Mouse (Mus musculus) heart, embryonic 10.5 days (tissue): ENCODE measurements around the gene Tmx2. TPM values are rescaled to one million over a fixed set of nuclear protein-coding genes. Genes with fewer than 3 reads are reported as not detected.

ENCODE experiments used
- DNase-seq: peaks from one replicate; pipeline ENCODE4 v3.0.0-alpha.2; 2017; ENCODE audit warnings: low spot score
- H3K27ac ChIP-seq: fragments of 300-500 bp; sonication (generic); 2 replicates; pipeline ENCODE4 v1.5.1; 2016; ENCODE audit warnings: mild to moderate bottlenecking
- H3K27me3 ChIP-seq: fragments of 300-500 bp; sonication (generic); 2 replicates; pipeline ENCODE4 v1.6.1; 2016; ENCODE audit warnings: mild to moderate bottlenecking; ENCODE audit not compliant: poor library complexity, insufficient read depth, severe bottlenecking
- H3K36me3 ChIP-seq: fragments of 300-500 bp; sonication (generic); 2 replicates; pipeline ENCODE4 v1.6.1; 2016; ENCODE audit warnings: mild to moderate bottlenecking, moderate library complexity
- H3K4me1 ChIP-seq: fragments of 300-500 bp; sonication (generic); 2 replicates; pipeline ENCODE4 v1.6.1; 2016; ENCODE audit warnings: mild to moderate bottlenecking
- H3K4me3 ChIP-seq: fragments of 300-500 bp; sonication (generic); 2 replicates; pipeline ENCODE4 v1.5.1; 2016; ENCODE audit warnings: mild to moderate bottlenecking, moderate library complexity
- H3K9me3 ChIP-seq: fragments of 300-500 bp; sonication (generic); 2 replicates; pipeline ENCODE4 v1.6.1; 2016; ENCODE audit warnings: mild to moderate bottlenecking, moderate library complexity
- WGBS: fragments of 180-500 bp; shearing (Covaris S2); methylation state at CpG from one replicate; pipeline ENCODE4 v1.1.7; 2016; 5-methylcytosine and 5-hydroxymethylcytosine counted together
- polyA plus RNA-seq: library from polyadenylated mRNA; unstranded; fragments of >200 nt; fragmentation: Nextera tagmentation; extraction: Ambion mirVana; gene quantifications from 2 replicates; pipeline ENCODE4 v1.2.1, GENCODE M21; 2016

The Tmx2 gene
- polyA plus RNA-seq, 1 experiment from 2014 or later: 172 TPM

- H3K4me1 ChIP-seq: peaks cover 38% of the 10 kb centered on the region
- H3K4me3 ChIP-seq: no peak overlapping the region
- no peak overlapping the region for H3K27ac ChIP-seq
- 68% methylated on average over 1 of the region's 1 CpGs for WGBS
- H3K27me3 ChIP-seq: no peaks in the 10 kb centered on the region
- peaks cover 9% of the 10 kb centered on the region; the same call in 1 of the 2 replicates for H3K36me3 ChIP-seq
- DNase-seq: peak; percentile 27
- H3K9me3 ChIP-seq: no peaks in the 10 kb centered on the region
These were observed 32.8 kb downstream of the Tmx2 start for GRCm38 (mm10) chr2:84646138-84646537.

GRCm38 (mm10) chr2:84640833-84641232 lies 38.1 kb downstream of the Tmx2 start:
- H3K27me3 ChIP-seq: no peaks in the 10 kb centered on the region
- H3K36me3 ChIP-seq: peaks cover 9% of the 10 kb centered on the region; the same call in 1 of the 2 replicates
- H3K4me3 ChIP-seq: no peak overlapping the region
- no peak for DNase-seq
- no peak overlapping the region for H3K27ac ChIP-seq
- no peaks in the 10 kb centered on the region for H3K9me3 ChIP-seq
- peaks cover 73% of the 10 kb centered on the region for H3K4me1 ChIP-seq

- peak; percentile 16 for DNase-seq
- peak overlapping the region; percentile 38 for H3K4me3 ChIP-seq
- whole genome bisulfite sequencing: 42% methylated on average over 5 of the region's 5 CpGs
- peaks cover 5% of the 10 kb centered on the region; the same call in 1 of the 2 replicates for H3K36me3 ChIP-seq
- H3K9me3 ChIP-seq: no peaks in the 10 kb centered on the region
- H3K27ac ChIP-seq: peak overlapping the region; percentile 92
- H3K27me3 ChIP-seq: no peaks in the 10 kb centered on the region
- H3K4me1 ChIP-seq: peaks cover 89% of the 10 kb centered on the region
These were observed 40.3 kb downstream of the Tmx2 start for GRCm38 (mm10) chr2:84638428-84639220.

- Histone ChIP-seq H3K27ac (peak overlapping the region; percentile 92), H3K4me3 (peak overlapping the region; percentile 45), H3K36me3 (peaks cover 5% of the 10 kb centered on the region; the same call in 1 of the 2 replicates), H3K9me3 (no peaks in the 10 kb centered on the region), H3K4me1 (peaks cover 91% of the 10 kb centered on the region), H3K27me3 (no peaks in the 10 kb centered on the region)
- WGBS: 25% methylated on average over 7 of the region's 7 CpGs
- peak; percentile 73 for DNase-seq
These were observed 41.3 kb downstream of the Tmx2 start for GRCm38 (mm10) chr2:84637452-84638165.

GRCm38 (mm10) chr2:84636231-84636741 lies 42.7 kb downstream of the Tmx2 start:
- Histone ChIP-seq H3K27me3 (no peaks in the 10 kb centered on the region), H3K9me3 (no peaks in the 10 kb centered on the region), H3K4me1 (peaks cover 96% of the 10 kb centered on the region), H3K27ac (peak overlapping the region; percentile 92), H3K36me3 (no peaks in the 10 kb centered on the region; the same call in 1 of the 2 replicates), H3K4me3 (peak overlapping the region; percentile 45)
- DNase-seq: peak; percentile 60
- whole genome bisulfite sequencing: 16% methylated on average over 8 of the region's 8 CpGs

- Histone ChIP-seq H3K27ac (peak overlapping the region; percentile 92), H3K36me3 (no peaks in the 10 kb centered on the region; the same call in 1 of the 2 replicates), H3K4me1 (peaks cover 90% of the 10 kb centered on the region), H3K9me3 (no peaks in the 10 kb centered on the region), H3K4me3 (peak overlapping the region; percentile 45), H3K27me3 (no peaks in the 10 kb centered on the region)
- DNase-seq: peak; percentile 98
- 0% methylated on average over 2 of the region's 2 CpGs for WGBS
These were observed 43.3 kb downstream of the Tmx2 start for GRCm38 (mm10) chr2:84635611-84636010.

GRCm38 (mm10) chr2:84634934-84635482 lies 43.9 kb downstream of the Tmx2 start:
- DNase-seq: peak; percentile 77

GRCm38 (mm10) chr2:84634006-84634405 lies 44.9 kb downstream of the Tmx2 start:
- peak; percentile 48 for DNase-seq
- no peaks in the 10 kb centered on the region for H3K9me3 ChIP-seq
- H3K4me1 ChIP-seq: peaks cover 75% of the 10 kb centered on the region
- no peaks in the 10 kb centered on the region for H3K27me3 ChIP-seq
- peak overlapping the region; percentile 45 for H3K4me3 ChIP-seq
- WGBS: 40% methylated on average over 4 of the region's 4 CpGs
- peak overlapping the region; percentile 92 for H3K27ac ChIP-seq
- H3K36me3 ChIP-seq: 0 out of 2 replicates have a peak, but pooled peaks cover 2% of the 10 kb centered on the region

More at GRCm38 (mm10) chr2:84634934-84635482, 43.9 kb downstream of the Tmx2 start:
- H3K9me3 ChIP-seq: no peaks in the 10 kb centered on the region
- peaks cover 84% of the 10 kb centered on the region for H3K4me1 ChIP-seq
- H3K4me3 ChIP-seq: peak overlapping the region; percentile 45
- no peaks in the 10 kb centered on the region for H3K27me3 ChIP-seq
- 0 out of 2 replicates have a peak, but pooled peaks cover 2% of the 10 kb centered on the region for H3K36me3 ChIP-seq
- peak overlapping the region; percentile 92 for H3K27ac ChIP-seq
- 11% methylated on average over 4 of the region's 4 CpGs for WGBS

GRCm38 (mm10) chr2:84632999-84633398 lies 45.9 kb downstream of the Tmx2 start:
- no peaks in the 10 kb centered on the region for H3K27me3 ChIP-seq
- peak overlapping the region; percentile 34; the same call in 1 of the 2 replicates for H3K4me3 ChIP-seq
- no peaks in the 10 kb centered on the region for H3K9me3 ChIP-seq
- peak; percentile 85 for DNase-seq
- 0% methylated on average over 3 of the region's 3 CpGs for WGBS
- H3K36me3 ChIP-seq: 0 out of 2 replicates have a peak, but pooled peaks cover 5% of the 10 kb centered on the region
- peaks cover 69% of the 10 kb centered on the region for H3K4me1 ChIP-seq
- H3K27ac ChIP-seq: peak overlapping the region; percentile 92

- Histone ChIP-seq H3K27me3 (no peaks in the 10 kb centered on the region), H3K4me1 (peaks cover 68% of the 10 kb centered on the region), H3K9me3 (no peaks in the 10 kb centered on the region), H3K27ac (peak overlapping the region; percentile 92), H3K4me3 (no peak overlapping the region), H3K36me3 (0 out of 2 replicates have a peak, but pooled peaks cover 5% of the 10 kb centered on the region)
- 92% methylated on average over 1 of the region's 1 CpGs for WGBS
- no peak for DNase-seq
These were observed 46.9 kb downstream of the Tmx2 start for GRCm38 (mm10) chr2:84632001-84632400.

- Histone ChIP-seq H3K9me3 (no peaks in the 10 kb centered on the region), H3K27ac (peak overlapping the region; percentile 69), H3K4me1 (peaks cover 45% of the 10 kb centered on the region), H3K27me3 (no peaks in the 10 kb centered on the region), H3K4me3 (peak overlapping the region; percentile 5; the same call in 1 of the 2 replicates), H3K36me3 (peaks cover 32% of the 10 kb centered on the region)
- DNase-seq: no peak
- 36% methylated on average over 3 of the region's 3 CpGs for WGBS
These were observed 51.9 kb downstream of the Tmx2 start for GRCm38 (mm10) chr2:84627036-84627435.

GRCm38 (mm10) chr2:84626366-84626975 lies 52.5 kb downstream of the Tmx2 start:
- Histone ChIP-seq H3K4me1 (peaks cover 39% of the 10 kb centered on the region), H3K27me3 (no peaks in the 10 kb centered on the region), H3K9me3 (no peaks in the 10 kb centered on the region), H3K36me3 (peaks cover 37% of the 10 kb centered on the region), H3K27ac (peak overlapping the region; percentile 69), H3K4me3 (no peak overlapping the region)
- WGBS: 59% methylated on average over 7 of the region's 7 CpGs
- DNase-seq: no peak
